Mouse (Mus musculus): ENCODE results near the gene Sesn1. TPM values are rescaled to one million over a fixed set of nuclear protein-coding genes. Genes with fewer than 3 reads are reported as not detected.
"Not testable (repeated sequence)": the region's sequence is repeated elsewhere in the genome, so short reads cannot be mapped to it uniquely, and the experiment has no call there.

Sesn1 gene
- polyA plus RNA-seq, 1 experiment, result 34.8 TPM

DNA sequence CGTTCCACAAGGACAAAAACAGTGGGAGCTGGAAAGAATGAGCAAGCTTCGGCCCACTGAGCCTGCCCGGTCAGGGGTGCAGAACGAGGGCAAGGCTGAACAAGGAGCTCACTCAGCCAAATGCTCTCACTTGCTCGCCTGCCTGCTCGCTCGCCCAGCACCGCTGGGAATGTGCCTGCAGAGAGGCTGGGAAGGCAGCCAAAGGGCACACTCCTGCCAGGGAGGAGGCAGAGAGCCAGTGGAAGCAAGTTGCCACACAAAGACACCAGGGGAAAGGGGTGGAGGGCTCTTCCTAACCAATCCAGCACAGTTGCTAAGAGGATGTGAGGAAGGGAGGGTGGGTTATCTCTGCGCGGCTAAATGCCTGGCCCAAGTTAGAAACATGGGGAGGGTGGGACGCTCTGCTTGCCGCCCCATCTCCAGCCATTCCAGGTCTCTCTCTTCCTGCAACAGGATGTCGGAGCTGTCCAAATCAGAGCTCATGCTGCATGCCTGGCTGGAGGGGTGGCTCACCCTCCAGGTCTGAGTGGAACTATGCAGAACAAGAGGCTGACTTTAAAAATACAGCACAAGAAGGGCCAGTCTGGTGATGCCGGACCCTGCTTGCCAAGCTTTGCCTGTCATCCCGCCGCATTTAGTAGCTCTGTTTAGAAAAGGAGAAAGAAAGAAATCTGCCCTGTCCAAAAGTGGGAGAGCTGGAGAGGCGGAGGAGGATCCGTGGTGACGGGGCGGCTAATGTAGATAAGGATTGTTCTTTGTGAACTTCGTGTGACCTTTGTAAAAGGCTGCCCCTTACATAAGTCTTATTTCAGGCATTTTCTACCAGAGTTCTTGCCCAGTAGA lies 125.1 kb downstream of the Sesn1 start:
- 58% methylated on average over 21 of the region's 21 CpGs for WGBS
- peak overlapping the region; percentile 25; the same call in 1 of the 2 replicates for H3K27ac ChIP-seq (ENCODE audit: insufficient read depth, low read length)
- DNase-seq (ENCODE audit: low read depth in 1 of 2, low spot score in 2 of 2), result no peak
- H3K36me3 ChIP-seq (ENCODE audit: control insufficient read depth, insufficient read depth, low read length), result no peaks in the 10 kb centered on the region
- TF ChIP-seq POLR2A (IDR thresholded peaks at IDR 0.05; ENCODE audit: low read depth, low read length) (no peak), CTCF (IDR thresholded peaks at IDR 0.05; ENCODE audit: extremely low read depth, insufficient read depth, insufficient read length, insufficient replicate concordance) (no peak)
- peaks cover 15% of the 10 kb centered on the region; the same call in 1 of the 2 replicates for H3K4me1 ChIP-seq (ENCODE audit: control insufficient read depth, insufficient read depth, insufficient read length)
- no peaks in the 10 kb centered on the region for H3K27me3 ChIP-seq (ENCODE audit: control insufficient read depth, insufficient read depth, low read length)
- no peak overlapping the region for H3K4me3 ChIP-seq (ENCODE audit: extremely low read depth, insufficient read depth, insufficient read length)

GRCm38 (mm10) chr10:41935476-41935829 lies 125.7 kb downstream of the Sesn1 start:
- TF ChIP-seq POLR2A (IDR thresholded peaks at IDR 0.05; ENCODE audit: low read depth, low read length) (no peak), CTCF (IDR thresholded peaks at IDR 0.05; ENCODE audit: extremely low read depth, insufficient read depth, insufficient read length, insufficient replicate concordance) (no peak)
- Histone ChIP-seq H3K27me3 (ENCODE audit: control insufficient read depth, insufficient read depth, low read length) (no peaks in the 10 kb centered on the region), H3K36me3 (ENCODE audit: control insufficient read depth, insufficient read depth, low read length) (no peaks in the 10 kb centered on the region), H3K4me1 (ENCODE audit: control insufficient read depth, insufficient read depth, insufficient read length) (peaks cover 15% of the 10 kb centered on the region; the same call in 1 of the 2 replicates), H3K27ac (ENCODE audit: insufficient read depth, low read length) (no peak overlapping the region), H3K4me3 (ENCODE audit: extremely low read depth, insufficient read depth, insufficient read length) (no peak overlapping the region)
- DNase-seq (ENCODE audit: low read depth in 1 of 2, low spot score in 2 of 2), result no peak

GRCm38 (mm10) chr10:41936100-41936499 lies 126.4 kb downstream of the Sesn1 start:
- DNase-seq (ENCODE audit: low read depth in 1 of 2, low spot score in 2 of 2), result no peak
- no peak for TF ChIP-seq POLR2A (IDR thresholded peaks at IDR 0.05; ENCODE audit: low read depth, low read length)
- TF ChIP-seq CTCF (IDR thresholded peaks at IDR 0.05; ENCODE audit: extremely low read depth, insufficient read depth, insufficient read length, insufficient replicate concordance), result no peak
- H3K4me1 ChIP-seq (ENCODE audit: control insufficient read depth, insufficient read depth, insufficient read length), result peaks cover 15% of the 10 kb centered on the region; the same call in 1 of the 2 replicates
- H3K27me3 ChIP-seq (ENCODE audit: control insufficient read depth, insufficient read depth, low read length), result no peaks in the 10 kb centered on the region
- no peaks in the 10 kb centered on the region for H3K36me3 ChIP-seq (ENCODE audit: control insufficient read depth, insufficient read depth, low read length)
- no peak overlapping the region for H3K4me3 ChIP-seq (ENCODE audit: extremely low read depth, insufficient read depth, insufficient read length)
- WGBS, result 57% methylated on average over 4 of the region's 4 CpGs
- no peak overlapping the region for H3K27ac ChIP-seq (ENCODE audit: insufficient read depth, low read length)

GRCm38 (mm10) chr10:41937176-41937575 lies 127.4 kb downstream of the Sesn1 start:
- H3K36me3 ChIP-seq (ENCODE audit: control insufficient read depth, insufficient read depth, low read length), result no peaks in the 10 kb centered on the region
- WGBS, result 2% methylated on average over 4 of the region's 4 CpGs
- no peak for TF ChIP-seq POLR2A (IDR thresholded peaks at IDR 0.05; ENCODE audit: low read depth, low read length)
- no peak for TF ChIP-seq CTCF (IDR thresholded peaks at IDR 0.05; ENCODE audit: extremely low read depth, insufficient read depth, insufficient read length, insufficient replicate concordance)
- H3K27me3 ChIP-seq (ENCODE audit: control insufficient read depth, insufficient read depth, low read length), result no peaks in the 10 kb centered on the region
- no peak overlapping the region for H3K4me3 ChIP-seq (ENCODE audit: extremely low read depth, insufficient read depth, insufficient read length)
- H3K27ac ChIP-seq (ENCODE audit: insufficient read depth, low read length), result peak overlapping the region; percentile 43; the same call in 1 of the 2 replicates
- H3K4me1 ChIP-seq (ENCODE audit: control insufficient read depth, insufficient read depth, insufficient read length), result peaks cover 15% of the 10 kb centered on the region; the same call in 1 of the 2 replicates
- DNase-seq (ENCODE audit: low read depth in 1 of 2, low spot score in 2 of 2), result peak; percentile 38 to 64

DNA sequence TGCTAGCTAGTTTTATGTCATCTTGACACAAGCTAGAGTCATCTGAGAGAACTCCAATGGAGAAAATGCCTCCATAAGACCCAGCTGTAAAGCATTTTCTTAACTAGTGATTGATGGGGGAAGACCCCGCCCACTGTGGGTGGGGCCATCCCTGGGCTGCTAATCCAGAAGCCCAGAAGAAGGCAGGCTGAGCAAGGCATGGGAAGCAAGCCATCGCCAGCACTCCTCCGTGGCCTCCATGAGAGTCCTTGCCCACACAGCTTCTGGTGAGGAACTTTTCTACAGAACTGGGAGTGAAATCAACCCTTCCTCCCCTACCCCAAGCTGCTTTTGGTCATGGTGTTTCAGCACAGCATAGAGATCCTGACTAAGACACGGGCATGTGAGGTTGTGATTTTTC lies 129.4 kb downstream of the Sesn1 start:
- Histone ChIP-seq H3K27me3 (ENCODE audit: control insufficient read depth, insufficient read depth, low read length) (no peaks in the 10 kb centered on the region), H3K36me3 (ENCODE audit: control insufficient read depth, insufficient read depth, low read length) (no peaks in the 10 kb centered on the region), H3K4me1 (ENCODE audit: control insufficient read depth, insufficient read depth, insufficient read length) (peaks cover 15% of the 10 kb centered on the region; the same call in 1 of the 2 replicates), H3K4me3 (ENCODE audit: extremely low read depth, insufficient read depth, insufficient read length) (no peak overlapping the region), H3K27ac (ENCODE audit: insufficient read depth, low read length) (no peak overlapping the region)
- DNase-seq (ENCODE audit: low read depth in 1 of 2, low spot score in 2 of 2), result no peak
- no peak for TF ChIP-seq CTCF (IDR thresholded peaks at IDR 0.05; ENCODE audit: extremely low read depth, insufficient read depth, insufficient read length, insufficient replicate concordance)
- no peak for TF ChIP-seq POLR2A (IDR thresholded peaks at IDR 0.05; ENCODE audit: low read depth, low read length)
- 90% methylated on average over 4 of the region's 4 CpGs for WGBS

- not testable (repeated sequence) for H3K36me3 ChIP-seq (ENCODE audit: control insufficient read depth, insufficient read depth, low read length); H3K27me3 ChIP-seq (ENCODE audit: control insufficient read depth, insufficient read depth, low read length); DNase-seq (ENCODE audit: low read depth in 1 of 2, low spot score in 2 of 2); H3K4me1 ChIP-seq (ENCODE audit: control insufficient read depth, insufficient read depth, insufficient read length); H3K4me3 ChIP-seq (ENCODE audit: extremely low read depth, insufficient read depth, insufficient read length); H3K27ac ChIP-seq (ENCODE audit: insufficient read depth, low read length)
- WGBS, result 87% methylated on average over 10 of the region's 10 CpGs
These were observed 142.6 kb downstream of the Sesn1 start for GRCm38 (mm10) chr10:41952354-41952753.

DNA sequence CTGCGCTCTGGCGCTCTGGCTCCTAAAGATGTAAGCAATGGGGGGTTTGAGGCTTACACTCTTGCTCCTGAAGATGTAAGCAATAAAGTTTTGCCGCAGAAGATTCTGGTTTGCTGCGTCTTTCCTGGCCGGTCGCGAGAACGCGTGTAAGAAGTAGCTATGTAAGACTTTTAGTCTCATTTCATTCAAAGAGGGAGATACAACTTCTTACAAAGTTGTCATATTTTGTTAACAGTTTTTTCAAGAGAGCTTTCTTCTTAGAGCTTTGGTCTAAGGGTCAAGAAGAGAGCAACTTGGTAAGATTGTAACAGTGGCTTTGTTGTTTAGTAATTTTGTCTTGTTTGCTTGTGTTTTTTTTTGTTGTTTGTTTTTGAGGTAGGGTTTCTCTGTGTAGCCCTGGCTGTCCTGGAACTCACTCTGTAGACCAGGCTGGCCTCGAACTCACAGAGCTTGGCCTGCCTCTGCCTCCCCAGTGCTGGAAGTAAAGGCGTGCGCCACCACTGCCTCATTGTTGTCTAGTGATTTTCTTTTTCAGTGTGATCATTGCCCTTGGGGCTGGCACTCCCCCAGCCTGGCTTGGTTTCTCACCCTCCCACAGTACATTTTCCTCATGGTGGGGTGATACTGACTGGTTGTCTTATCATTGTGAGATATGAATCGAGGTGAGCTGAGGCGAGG lies 143.3 kb downstream of the Sesn1 start:
- Histone ChIP-seq H3K4me1 (ENCODE audit: control insufficient read depth, insufficient read depth, insufficient read length) (peaks cover 3% of the 10 kb centered on the region; the same call in 1 of the 2 replicates), H3K36me3 (ENCODE audit: control insufficient read depth, insufficient read depth, low read length) (no peaks in the 10 kb centered on the region), H3K27me3 (ENCODE audit: control insufficient read depth, insufficient read depth, low read length) (no peaks in the 10 kb centered on the region), H3K4me3 (ENCODE audit: extremely low read depth, insufficient read depth, insufficient read length) (no peak overlapping the region), H3K27ac (ENCODE audit: insufficient read depth, low read length) (no peak overlapping the region)
- DNase-seq (ENCODE audit: low read depth in 1 of 2, low spot score in 2 of 2), result no peak
- WGBS, result 92% methylated on average over 14 of the region's 14 CpGs
- TF ChIP-seq CTCF (IDR thresholded peaks at IDR 0.05; ENCODE audit: extremely low read depth, insufficient read depth, insufficient read length, insufficient replicate concordance) (no peak), POLR2A (IDR thresholded peaks at IDR 0.05; ENCODE audit: low read depth, low read length) (no peak)

All from spleen, adult 2 months (tissue).